Mouse (Mus musculus) brain, embryonic 14.5 days (tissue): Measurements from ENCODE around the gene Gspt1. TPM values are rescaled to one million over a fixed set of nuclear protein-coding genes. Genes with fewer than 3 reads are reported as not detected.

Experiments used
- DNase-seq: peaks from one replicate; pipeline ENCODE4 v3.0.0-alpha.2; 2011; ENCODE audit warnings: low read depth
- CTCF ChIP-seq: fragments of 200-500 bp; IDR thresholded peaks from 2 replicates; pipeline ENCODE4 v1.5.1; 2012; ENCODE audit warnings: inconsistent platforms, mild to moderate bottlenecking, moderate library complexity, borderline replicate concordance; ENCODE audit not compliant: insufficient read depth, insufficient read length; ENCODE audit errors: extremely low read depth
- POLR2A ChIP-seq: fragments of 200-500 bp; IDR thresholded peaks from 2 replicates; pipeline ENCODE4 v1.6.1; 2012; ENCODE audit warnings: mild to moderate bottlenecking, inconsistent platforms, borderline replicate concordance; ENCODE audit not compliant: poor library complexity, insufficient read depth, insufficient read length, severe bottlenecking; ENCODE audit errors: extremely low read depth
- polyA plus RNA-seq: library from polyadenylated mRNA; depleted of rRNA; stranded (reverse); fragments of >200 nt; gene quantifications from 2 replicates; pipeline ENCODE4 v1.2.3, GENCODE M21; 2012; rRNA removed

Gene Gspt1
- polyA plus RNA-seq, 1 experiment: 54.9 TPM

DNA sequence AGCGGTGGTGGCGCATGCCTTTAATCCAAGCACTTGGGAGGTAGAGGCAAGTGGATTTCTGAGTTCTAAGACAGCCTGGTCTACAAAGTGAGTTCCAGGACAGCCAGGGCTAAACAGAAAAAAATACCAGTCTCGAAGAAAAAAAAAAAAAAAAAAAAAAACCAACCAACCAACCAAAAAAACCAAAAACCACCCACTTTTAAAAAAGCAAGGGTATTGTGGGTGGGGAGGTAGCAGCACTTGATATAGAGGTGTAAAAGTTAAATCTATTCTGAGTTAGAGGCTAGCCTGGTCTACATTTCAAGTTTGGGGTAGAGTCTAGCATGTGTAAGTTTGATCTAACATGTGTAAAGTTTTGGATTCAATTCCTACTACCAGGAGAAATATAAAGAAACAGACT lies 53.9 kb downstream of the Gspt1 start:
- DNase-seq: no peak
- TF ChIP-seq POLR2A: no peak
- TF ChIP-seq CTCF: no peak

DNA sequence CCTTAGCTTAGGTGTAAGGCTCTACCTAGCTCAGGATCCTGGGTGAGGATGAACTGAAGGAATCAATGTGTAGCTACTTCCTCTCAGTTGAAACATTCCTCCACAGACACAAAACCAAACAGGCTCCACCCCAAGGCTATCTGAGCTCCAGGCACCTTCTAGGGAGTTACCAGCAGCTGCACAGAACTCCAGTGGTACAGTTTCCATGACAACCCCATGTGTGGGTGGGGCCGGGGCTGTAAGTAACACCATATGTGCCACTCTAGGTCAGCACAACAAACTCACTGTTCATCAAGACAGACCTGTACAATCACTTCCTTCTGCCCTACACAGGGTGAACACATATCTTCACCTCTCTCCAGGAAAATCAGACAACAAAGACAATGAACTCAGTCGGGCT lies 55.7 kb downstream of the Gspt1 start:
- DNase-seq: no peak
- TF ChIP-seq POLR2A (no peak), CTCF (no peak)

DNA sequence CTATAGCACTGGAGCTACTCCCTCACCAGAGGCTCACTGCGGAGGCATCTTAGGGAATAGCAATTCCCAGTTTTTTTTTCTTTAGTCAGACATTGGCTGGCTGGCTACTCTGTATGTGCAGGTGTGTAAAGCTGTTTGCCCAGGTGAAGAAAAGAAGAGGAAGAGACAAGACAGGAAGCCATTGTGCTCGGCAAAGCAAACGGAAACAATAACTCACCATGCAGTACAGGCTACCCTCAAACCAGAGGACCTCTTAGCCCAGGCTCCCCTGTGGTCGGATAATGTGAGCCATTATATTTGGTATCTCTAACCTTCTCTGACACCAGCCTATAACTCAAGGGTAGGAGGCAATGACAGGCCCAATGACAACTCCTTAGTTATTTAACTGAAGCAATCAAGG lies 57.1 kb downstream of the Gspt1 start:
- no peak for DNase-seq
- TF ChIP-seq CTCF: no peak
- no peak for TF ChIP-seq POLR2A

DNA sequence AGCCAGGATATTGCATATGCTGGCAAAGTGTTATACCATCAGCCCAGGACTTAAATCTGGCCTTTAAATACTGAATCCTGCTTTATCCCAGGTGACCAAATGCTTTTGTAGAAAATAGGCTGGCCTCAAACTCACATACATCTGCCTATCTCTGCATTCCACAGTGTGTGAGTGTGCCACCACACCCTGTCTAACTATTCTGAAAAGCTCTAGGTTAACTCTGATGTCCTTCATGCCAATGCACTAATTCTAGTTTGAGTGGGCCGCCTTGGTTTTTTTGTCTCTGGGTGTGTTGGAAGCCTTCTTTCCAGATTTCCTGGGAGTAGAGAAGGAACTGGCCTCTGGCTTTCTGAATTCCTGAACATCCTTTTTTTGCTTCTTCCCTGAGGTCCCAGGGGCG lies 60.9 kb downstream of the Gspt1 start:
- TF ChIP-seq CTCF (no peak), POLR2A (no peak)
- no peak for DNase-seq

DNA sequence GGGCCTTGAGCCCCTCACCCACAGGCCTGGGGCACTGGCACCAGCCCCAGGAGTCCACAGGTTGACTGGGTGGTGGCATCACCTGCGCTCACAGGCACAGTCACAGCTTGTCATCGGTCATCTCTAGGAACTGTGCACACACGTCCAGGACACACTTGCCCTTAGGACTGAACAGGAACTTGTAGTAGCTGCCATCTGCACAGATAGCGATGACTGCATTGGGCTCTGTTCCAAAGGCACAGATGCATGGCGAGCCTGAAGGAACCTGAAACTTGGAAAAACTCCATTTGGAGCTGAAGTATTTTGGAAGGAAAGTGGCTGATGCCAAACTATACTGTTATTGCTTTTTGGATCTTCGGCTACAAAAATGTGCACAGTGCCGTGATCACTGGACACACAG lies 64.0 kb downstream of the Gspt1 start:
- peak; percentile 61 for DNase-seq
- no peak for TF ChIP-seq CTCF
- no peak for TF ChIP-seq POLR2A

DNA sequence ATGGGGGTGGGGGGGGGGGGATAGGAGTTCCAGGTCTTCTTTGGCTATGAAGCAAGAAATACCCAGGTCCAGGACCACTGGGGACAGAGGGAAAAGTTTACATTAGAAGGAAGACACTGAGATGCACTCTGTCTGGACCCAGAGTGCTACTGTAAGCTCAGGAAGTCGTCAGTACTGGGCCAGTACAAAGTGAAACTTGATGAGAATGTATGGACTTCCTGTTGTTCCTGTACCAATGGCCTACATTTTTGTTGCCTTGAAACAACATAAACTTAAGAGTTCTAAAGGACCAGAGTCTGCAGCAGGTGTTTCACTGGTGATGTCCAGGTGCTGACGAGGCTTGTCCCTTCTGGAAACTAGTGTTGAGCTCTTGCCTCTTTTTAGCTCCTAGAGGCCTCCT lies 76.7 kb downstream of the Gspt1 start:
- TF ChIP-seq CTCF (no peak), POLR2A (no peak)
- DNase-seq: no peak

DNA sequence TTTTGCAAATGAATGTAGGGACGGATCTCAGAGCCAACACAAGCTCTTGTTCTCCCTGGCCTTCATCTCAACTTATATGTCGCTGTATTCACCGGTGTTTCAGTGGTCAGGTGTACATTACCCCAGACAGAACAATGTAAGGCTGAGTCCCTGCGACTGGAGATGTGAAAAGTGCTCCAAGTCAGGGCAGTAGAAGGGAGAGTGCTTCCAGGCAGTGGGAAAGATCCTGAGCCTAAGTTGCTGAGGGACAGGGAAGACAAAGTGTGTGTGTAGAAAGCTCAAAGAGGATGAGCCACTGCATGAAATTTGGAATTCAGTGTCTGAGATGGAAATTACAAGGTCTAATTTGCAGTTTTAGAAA lies 77.3 kb downstream of the Gspt1 start:
- no peak for TF ChIP-seq POLR2A
- no peak for DNase-seq

DNA sequence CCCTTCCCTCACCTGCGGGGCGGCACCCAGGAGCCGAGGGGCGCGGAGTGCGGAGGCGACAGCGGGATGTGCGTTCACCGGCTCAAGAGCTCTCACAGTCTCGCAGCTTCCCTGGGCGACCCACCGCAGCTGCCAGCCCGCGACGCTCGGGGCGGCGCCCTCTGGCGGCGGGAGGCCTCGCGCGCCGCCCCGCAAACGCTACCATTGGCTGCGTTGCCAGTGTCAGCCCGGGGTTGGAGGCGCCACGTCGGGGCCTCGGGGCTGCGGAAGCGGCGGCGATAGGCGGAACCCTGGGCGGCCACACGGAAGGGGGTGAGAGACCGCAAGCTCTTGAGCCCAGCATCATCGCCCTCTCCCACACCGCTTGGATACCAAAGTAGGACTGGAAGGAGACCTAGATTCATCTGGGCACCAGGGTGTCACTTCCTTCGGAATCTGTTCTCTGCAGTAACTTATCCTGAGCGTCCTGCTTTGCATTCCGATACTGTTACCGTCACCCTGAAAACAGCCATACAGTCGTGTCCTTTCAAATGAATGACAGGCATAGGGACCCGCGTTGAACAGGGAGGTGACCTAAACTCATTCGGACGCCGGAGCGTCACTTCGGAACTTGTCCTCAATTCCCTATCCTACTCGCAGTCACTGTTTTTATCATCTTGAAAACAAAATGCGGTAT lies 77.8 kb downstream of the Gspt1 start, which contains the start of gene Zc3h7a:
Gene Zc3h7a (minus strand): TSS at position 186 of the 676 bp plus-strand sequence.
- DNase-seq: peak; percentile 94
- peak; percentile 82 for TF ChIP-seq CTCF
- TF ChIP-seq POLR2A: peak; percentile 84

DNA sequence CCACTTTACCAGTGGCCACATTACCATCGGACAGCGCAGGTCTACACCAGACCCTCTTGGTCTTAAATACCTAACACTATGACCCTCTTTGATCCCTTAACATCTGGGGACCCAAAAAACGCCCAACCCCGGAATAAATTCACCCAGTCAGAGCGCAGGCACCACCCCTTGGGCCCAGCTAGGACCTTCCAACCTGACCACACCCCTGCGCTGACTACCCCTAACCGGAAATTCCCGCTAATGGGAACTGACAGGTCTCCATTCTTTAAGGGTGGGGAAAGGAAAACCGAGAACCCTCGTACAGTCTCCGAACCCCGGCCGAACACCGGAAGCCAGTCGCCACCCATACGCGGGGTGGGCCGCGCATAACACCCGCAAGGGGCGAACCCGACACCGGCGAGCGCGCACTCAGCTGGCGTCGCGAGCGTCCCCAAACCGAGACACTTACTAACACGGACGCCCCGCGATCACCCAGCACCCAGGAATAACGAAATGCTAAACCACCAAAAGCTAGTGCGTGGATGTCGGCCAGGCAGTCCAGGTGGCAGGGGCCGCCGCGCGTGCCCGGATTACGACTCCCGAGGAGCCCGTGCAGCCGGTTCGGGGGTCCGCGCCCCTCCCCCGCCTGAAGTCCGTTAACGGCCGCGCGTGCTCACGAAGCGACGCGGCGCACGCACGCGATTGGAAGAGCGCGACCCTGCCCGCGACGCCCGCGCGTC lies 78.5 kb downstream of the Gspt1 start:
- peak; percentile 59 for DNase-seq
- no peak for TF ChIP-seq POLR2A
- no peak for TF ChIP-seq CTCF

DNA sequence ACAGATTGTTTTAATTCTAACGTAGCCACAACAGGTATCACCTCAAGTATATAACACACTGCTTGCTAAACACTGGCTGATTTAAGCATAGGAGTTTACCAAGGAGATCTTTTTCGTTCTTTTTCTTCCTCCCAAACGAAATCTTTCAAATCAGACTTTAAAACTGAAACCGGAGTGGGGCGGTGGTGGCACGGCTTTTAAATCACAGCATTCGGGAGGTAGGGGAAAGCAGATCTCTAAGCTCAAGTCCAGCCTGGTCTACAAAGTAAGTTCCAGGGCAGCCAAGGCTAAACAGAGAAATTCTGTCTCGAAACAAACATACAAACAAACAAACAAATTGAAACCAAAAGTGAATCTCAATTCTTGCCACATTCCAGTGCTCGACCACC lies 79.0 kb downstream of the Gspt1 start:
- no peak for DNase-seq
- TF ChIP-seq CTCF: no peak
- no peak for TF ChIP-seq POLR2A

DNA sequence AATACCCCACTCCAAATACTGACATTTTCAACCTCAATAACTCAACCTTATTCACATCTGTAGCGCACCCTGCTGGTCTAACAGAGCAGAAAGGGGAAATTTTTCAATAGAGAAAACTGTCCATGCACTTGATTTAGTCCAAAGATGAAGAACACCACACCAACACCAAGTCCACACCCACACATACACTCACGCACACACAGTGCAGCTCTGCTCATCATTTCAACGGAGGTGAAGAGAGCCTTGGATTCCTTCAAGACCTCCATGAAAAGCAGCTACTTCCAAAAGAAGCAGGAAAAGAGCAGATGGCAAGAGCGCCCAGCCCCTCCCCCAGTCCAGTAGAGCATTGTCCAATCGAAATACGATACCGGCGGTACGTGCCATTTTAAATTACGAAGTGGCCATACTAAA lies 79.4 kb downstream of the Gspt1 start:
- TF ChIP-seq CTCF: peak; percentile 17; the same call in 1 of the 2 replicates
- no peak for TF ChIP-seq POLR2A
- peak; percentile 85 for DNase-seq

DNA sequence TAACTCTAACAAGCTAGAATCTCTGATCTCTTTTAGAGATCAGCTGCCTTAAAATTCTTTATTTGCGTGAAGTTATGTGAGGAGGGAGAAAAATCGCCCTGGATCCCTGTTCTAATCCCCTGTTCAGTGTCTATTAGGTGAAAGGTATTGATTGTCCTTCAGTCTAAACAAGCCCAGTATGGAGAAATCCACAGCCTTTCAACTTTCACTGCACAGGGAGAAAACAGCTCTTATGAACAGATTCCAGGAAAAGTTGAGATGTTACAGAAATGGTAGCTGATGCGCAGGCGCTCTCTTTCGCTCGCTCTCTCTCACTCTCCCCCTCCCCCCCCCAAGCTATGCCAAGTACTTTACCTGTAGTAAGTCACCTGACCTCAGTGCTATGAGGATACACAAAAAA lies 82.4 kb downstream of the Gspt1 start:
- no peak for DNase-seq

More for the DNA sequence above, 82.4 kb downstream of the Gspt1 start:
- TF ChIP-seq POLR2A: no peak
- no peak for TF ChIP-seq CTCF

Other genes starting within 250 kb of the Gspt1 start
- gene Snn, start 193.4 kb downstream of the Gspt1 start, polyA plus RNA-seq: 185 and 187 TPM in 2 replicates
- 35.9 and 39.0 TPM in 2 replicates for gene Litaf, start 188.2 kb downstream of the Gspt1 start, polyA plus RNA-seq
- gene Txndc11, start 119.7 kb downstream of the Gspt1 start, polyA plus RNA-seq: 26.6 and 28.2 TPM in 2 replicates
- gene Zc3h7a, start 77.9 kb downstream of the Gspt1 start, polyA plus RNA-seq: 113 and 127 TPM in 2 replicates
- gene Rsl1d1, start 51.0 kb downstream of the Gspt1 start, polyA plus RNA-seq: 57.9 and 62.4 TPM in 2 replicates
- 0.15 and 0.25 TPM in 2 replicates for gene Tnfrsf17, start 59.5 kb upstream of the Gspt1 start, polyA plus RNA-seq
- gene Snx29, start 68.6 kb upstream of the Gspt1 start, polyA plus RNA-seq: 6.6 and 16.0 TPM in 2 replicates